Mouse (Mus musculus): Measurements from ENCODE around the gene Esrra.

The Esrra gene

GRCm38 (mm10) chr19:6920741-6921636 is 624 bp downstream of the Esrra start:
- peak in 1 of 2 experiments; percentile 57 for DNase-seq (ENCODE audit: low spot score in 2 of 2)

- DNase-seq (ENCODE audit: low spot score in 2 of 2), result peak in 1 of 2 experiments; percentile 69
Observed at GRCm38 (mm10) chr19:6919876-6920740, 1.5 kb downstream of the Esrra start.

GRCm38 (mm10) chr19:6919431-6919830 is 2.2 kb downstream of the Esrra start:
- DNase-seq (ENCODE audit: low spot score in 2 of 2), result no peak

- DNase-seq (ENCODE audit: low spot score in 2 of 2), result no peak
Observed at GRCm38 (mm10) chr19:6918321-6918720, 3.3 kb downstream of the Esrra start.

GRCm38 (mm10) chr19:6916496-6916895 is 5.1 kb downstream of the Esrra start:
- DNase-seq (ENCODE audit: low spot score in 2 of 2), result no peak

GRCm38 (mm10) chr19:6915276-6915675 is 6.3 kb downstream of the Esrra start:
- no peak for DNase-seq (ENCODE audit: low spot score in 2 of 2)

- no peak for DNase-seq (ENCODE audit: low spot score in 2 of 2)
Observed at GRCm38 (mm10) chr19:6914540-6914939, 7.1 kb downstream of the Esrra start.

GRCm38 (mm10) chr19:6913991-6914390 is 7.6 kb downstream of the Esrra start:
- no peak for DNase-seq (ENCODE audit: low spot score in 2 of 2)

GRCm38 (mm10) chr19:6913036-6913435 is 8.6 kb downstream of the Esrra start:
- DNase-seq (ENCODE audit: low spot score in 2 of 2), result no peak

GRCm38 (mm10) chr19:6912205-6912970 is 9.2 kb downstream of the Esrra start:
- no peak for DNase-seq (ENCODE audit: low spot score in 2 of 2)

GRCm38 (mm10) chr19:6911101-6912074 is 10.2 kb downstream of the Esrra start:
- no peak for DNase-seq (ENCODE audit: low spot score in 2 of 2)

GRCm38 (mm10) chr19:6910306-6910705 is 11.3 kb downstream of the Esrra start:
- peak in 1 of 2 experiments; percentile 46 for DNase-seq (ENCODE audit: low spot score in 2 of 2)

- peak; percentile 85 to 92 for DNase-seq (ENCODE audit: low spot score in 2 of 2)
Observed at GRCm38 (mm10) chr19:6909507-6910289, 11.9 kb downstream of the Esrra start, which contains the start of the genes Trmt112 and Prdx5. Gene Trmt112 (plus strand): TSS chr19:6909698. Gene Prdx5 (minus strand): TSS chr19:6910106.

GRCm38 (mm10) chr19:6909021-6909420 is 12.6 kb downstream of the Esrra start:
- no peak for DNase-seq (ENCODE audit: low spot score in 2 of 2)

- DNase-seq (ENCODE audit: low spot score in 2 of 2), result no peak
Observed at GRCm38 (mm10) chr19:6907811-6908540, 13.6 kb downstream of the Esrra start.

- no peak for DNase-seq (ENCODE audit: low spot score in 2 of 2)
Observed at GRCm38 (mm10) chr19:6907094-6907493, 14.5 kb downstream of the Esrra start.

GRCm38 (mm10) chr19:6906199-6906598 is 15.4 kb downstream of the Esrra start:
- no peak for DNase-seq (ENCODE audit: low spot score in 2 of 2)

- DNase-seq (ENCODE audit: low spot score in 2 of 2), result no peak
Observed at GRCm38 (mm10) chr19:6905498-6906159, 16.0 kb downstream of the Esrra start.
